Mouse (Mus musculus): ENCODE measurements around the gene Ptrhd1. TPM values are rescaled to one million over a fixed set of nuclear protein-coding genes. Genes with fewer than 3 reads are reported as not detected.
A peak's percentile ranks its signal among the peaks of the same experiment; 100 is the strongest.
"Not testable (repeated sequence)": the region's sequence is repeated elsewhere in the genome, so short reads cannot be mapped to it uniquely, and the experiment has no call there.

Gene Ptrhd1
- total RNA-seq, 2 experiments from 2014 or later = 8.3 to 8.5 TPM

DNA sequence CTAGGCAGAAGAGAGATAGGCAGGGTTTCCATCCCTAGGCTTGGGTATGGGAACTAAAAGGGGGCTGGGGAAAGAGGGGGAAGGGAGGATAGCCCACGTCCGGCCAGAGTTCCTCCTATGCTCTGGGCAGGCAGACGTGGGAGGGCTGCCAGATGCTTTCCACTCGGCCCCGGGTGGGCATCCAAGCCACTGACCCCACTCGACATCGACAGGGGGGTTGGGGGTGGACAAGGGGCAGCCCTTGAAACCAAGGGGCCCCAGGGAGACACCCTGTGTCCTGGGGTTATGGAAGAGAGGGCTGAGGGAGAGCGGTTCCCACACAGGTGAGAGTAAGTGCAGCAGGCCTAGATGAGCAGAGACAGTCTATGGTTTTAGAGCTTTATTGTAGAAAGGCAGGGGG is 6.5 kb downstream of the Ptrhd1 start:
- intact Hi-C loops (cut with DNase I); DNase-seq: not testable (repeated sequence)

DNA sequence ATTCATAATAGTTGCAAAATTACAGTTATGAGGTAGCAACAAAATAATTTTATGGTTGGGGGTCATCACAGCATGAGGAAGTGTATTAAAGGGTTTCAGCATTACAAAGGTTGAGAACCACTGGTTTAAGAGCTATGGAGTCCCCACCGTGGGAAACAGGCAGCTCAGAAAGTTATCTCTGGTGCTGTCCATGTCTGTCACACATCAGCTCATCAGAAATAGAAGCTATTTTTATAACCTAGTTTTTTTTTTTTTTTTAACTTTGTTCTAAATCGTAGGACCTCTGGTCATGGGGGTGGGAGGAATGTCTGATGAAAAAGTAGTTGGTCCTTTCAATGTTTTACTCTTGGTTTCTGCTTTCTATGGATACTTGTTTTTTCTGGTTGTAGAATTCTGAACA is 10.0 kb downstream of the Ptrhd1 start:
- intact Hi-C loops (cut with DNase I) = no loop called here
- no peak for DNase-seq

DNA sequence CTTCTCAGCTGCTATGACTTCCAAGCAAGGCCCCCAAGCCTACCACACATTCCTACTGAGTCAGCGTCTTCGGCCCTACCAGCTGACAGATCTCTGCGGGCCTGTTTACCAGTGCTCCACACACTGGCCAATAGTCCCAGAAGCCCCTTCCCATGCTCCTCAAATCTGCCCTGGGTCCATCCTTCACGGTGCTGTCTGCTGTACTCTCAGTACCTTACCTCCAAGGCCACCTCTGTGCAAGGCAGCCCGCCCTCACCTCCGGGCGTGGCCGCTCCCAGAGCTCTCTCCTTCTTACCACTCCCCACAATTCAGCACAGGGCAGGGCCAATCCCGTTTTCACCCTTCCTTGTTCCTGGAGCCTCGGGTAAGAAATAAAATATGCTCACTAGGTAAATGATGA is 11.9 kb downstream of the Ptrhd1 start:
- intact Hi-C loops (cut with DNase I) = no loop called here
- DNase-seq = no peak

DNA sequence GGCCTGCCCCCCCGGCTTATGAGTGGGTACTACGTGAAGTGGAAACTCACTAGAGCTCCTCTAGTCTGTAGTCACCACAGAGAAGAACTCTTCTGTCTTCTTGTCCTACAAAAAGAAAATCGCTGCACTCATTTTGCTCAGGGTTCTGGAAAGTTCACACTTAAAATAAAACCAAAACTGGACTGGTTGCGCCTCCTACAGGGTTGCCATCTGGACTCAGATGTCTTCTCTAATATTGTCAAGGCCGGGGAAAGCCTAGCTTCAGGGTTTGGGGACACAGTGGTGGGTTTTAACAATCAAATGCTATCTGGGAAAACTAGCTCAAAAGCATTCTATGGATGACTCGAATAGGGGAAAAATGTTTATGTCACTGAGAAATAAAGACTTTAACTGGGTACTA is 16.0 kb downstream of the Ptrhd1 start:
- intact Hi-C loops (cut with DNase I) = no loop called here
- DNase-seq = no peak

DNA sequence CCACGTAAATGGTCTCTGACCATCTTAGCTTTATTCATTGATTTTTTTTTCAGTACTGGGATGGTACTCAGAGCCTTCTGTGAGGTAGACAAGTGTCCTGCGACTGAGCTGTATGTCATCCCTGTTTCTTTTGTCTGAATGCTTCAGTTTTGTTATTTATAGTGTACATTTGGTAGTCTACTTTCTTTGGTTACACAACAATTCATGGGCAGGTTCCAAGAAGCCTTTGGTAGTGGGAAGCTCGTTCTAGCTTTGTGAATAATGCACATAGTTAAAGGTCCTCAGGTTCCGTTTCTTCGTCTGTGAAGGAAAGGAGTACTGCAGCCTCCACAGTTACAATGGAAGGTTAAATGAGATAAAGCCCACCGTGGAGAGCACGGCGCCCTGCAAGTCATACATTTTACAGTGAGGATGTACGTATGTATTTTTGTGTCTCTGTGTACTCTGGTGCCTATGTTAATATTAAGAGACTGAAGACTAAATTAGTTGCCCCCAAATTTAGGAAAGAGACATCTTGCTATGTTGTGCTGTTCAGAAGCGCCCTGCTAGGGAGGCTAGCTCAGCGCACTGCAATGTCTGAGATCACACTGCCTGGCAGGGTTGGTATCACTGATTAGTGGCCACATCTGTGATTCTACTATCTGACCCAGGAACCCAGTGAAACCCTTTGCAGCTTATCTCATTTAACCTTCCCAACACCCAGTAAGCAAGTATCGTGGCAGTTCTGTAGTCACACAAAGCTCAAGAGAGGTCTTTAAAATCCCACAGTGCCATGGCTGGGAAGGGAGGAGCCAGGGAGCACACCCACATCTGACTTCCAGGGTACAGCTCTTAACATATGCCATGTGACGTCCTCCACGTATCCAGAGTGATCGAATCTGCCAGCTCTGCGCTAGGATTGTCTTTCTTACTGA is 19.2 kb downstream of the Ptrhd1 start:
- DNase-seq = no peak
- intact Hi-C loops (cut with DNase I) = no loop called here

DNA sequence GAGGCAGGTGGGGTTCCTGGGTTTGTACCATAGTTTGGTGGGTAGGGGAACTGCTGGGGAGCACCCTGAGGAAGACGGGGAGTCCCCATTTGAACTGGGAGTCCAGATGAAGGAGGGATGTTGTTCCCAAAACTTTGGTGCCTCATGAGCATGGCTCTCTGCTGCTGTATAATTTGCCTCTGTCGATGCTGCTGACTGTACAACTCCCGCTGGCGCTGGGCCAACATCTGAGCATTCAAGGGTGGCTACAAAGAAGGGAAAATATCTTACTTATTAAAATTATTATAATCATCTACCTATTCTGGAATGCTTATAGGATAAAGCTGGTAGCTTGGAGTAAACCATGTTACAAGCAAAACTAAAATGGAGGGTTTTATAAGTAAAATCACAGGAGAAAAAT is 33.9 kb downstream of the Ptrhd1 start:
- intact Hi-C loops (cut with DNase I) = no loop called here
- peak; percentile 29 for DNase-seq

DNA sequence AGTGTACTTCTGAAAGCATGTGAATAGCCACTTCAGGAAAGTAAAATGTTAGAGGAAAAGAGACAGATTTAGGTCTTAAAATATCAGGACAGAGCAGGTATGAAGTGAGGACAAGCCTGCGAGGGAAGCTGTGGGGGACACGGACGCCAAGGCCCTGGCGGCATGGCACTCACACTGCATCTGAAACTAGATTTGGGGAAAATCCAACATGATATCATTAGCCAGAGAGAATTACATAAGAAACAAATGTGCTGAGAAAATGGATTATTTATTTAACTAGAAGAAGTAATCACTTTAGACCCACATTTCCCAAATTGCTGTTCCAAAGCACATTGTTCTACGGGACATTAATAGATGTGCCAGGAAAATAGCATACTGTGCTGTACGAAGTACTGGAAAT is 37.3 kb downstream of the Ptrhd1 start:
- intact Hi-C loops (cut with DNase I) = loop anchor here (10.0 kb wide), 1 partner anchor 204 kb away; the partner anchor contains the start of gene Ncoa1
- DNase-seq = no peak

DNA sequence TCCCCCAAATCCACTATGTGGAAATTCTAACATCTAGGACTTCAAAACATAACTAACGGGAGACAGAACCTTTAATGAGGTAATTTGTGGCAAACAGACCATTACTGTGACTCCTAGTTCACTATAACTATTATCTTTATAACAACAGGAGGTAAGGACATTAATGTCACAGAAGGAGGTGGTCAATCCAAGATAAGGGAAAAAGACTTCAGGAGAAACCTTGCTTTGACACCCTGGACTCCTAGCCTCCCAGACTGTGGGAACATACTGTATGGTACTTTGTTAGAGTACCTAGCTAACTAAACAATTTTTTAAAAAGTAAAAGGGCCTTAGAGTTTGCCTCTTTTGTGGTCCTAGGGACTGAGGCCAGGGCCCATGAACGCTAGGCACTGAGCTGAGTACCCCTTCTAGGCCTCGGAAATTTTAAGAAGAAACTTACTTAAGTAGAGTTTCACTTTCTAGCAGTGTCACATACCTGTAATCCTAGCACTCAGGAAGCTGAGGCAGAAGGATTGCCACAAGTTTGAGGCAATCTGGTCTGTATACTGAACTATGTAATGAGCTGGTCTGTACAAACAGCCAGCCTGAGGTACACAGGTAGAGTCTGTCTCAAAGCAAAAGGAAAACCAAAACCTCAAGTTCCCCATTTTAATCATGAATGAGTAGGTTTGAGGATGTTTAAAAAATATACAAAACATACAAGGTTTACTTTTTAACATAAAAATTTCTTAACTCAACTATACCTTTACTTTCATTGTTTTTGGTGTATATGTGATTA is 45.3 kb downstream of the Ptrhd1 start:
- no peak for DNase-seq
- intact Hi-C loops (cut with DNase I) = loop anchor here (10.0 kb wide), 1 partner anchor 196 kb away; the partner anchor contains the start of gene Ncoa1

DNA sequence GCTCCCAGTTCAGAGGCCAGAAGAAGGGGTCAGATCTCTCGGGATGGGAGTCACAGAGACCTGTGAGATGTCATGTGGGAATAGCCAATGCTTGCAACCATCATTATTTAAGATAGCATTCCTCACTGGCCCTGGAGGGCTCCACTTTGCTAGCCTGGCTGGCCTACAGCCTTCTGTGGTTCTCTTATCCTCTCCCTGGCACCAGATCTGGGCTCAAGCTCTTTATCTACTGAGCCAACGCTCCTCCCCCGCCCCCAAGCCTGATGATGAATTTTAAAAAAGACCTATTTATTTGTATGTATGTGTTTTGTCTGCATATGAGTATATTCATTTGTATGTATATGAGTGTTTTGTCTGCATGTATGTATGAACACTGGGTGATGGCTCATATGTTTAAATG is 46.1 kb downstream of the Ptrhd1 start:
- intact Hi-C loops (cut with DNase I) = loop anchor here (10.0 kb wide), 1 partner anchor 195 kb away; the partner anchor contains the start of gene Ncoa1
- no peak for DNase-seq

DNA sequence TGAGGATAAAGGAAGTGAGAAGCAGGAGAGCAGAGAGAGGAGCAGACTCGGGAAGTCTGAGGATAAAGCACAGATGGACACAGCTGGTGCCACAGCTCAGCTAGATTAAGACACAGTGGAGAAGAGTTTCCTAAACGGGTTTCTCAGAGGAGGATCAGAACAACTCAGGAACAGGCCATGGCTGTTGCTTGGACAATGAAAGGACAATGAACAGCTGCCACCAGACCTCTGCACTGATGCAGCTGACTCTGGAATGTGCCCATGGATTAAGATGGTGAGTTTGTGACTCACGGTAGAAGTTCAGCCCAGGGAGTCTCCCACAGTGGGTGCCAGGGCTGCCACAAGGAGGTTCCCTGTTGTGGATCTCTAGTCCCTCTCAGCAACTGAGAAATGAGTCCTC is 51.4 kb downstream of the Ptrhd1 start:
- no peak for DNase-seq
- intact Hi-C loops (cut with DNase I) = no loop called here

Other genes starting within 250 kb of the Ptrhd1 start
- gene Efr3b, start 195.1 kb upstream of the Ptrhd1 start, total RNA-seq (2021) = 100 to 1,000 TPM in 1 of 2 experiments, 10 to 100 TPM in 1; 100.0 to 102 TPM
- 10 to 100 TPM; 35.3 to 35.9 TPM for gene Dnajc27, start 151.4 kb upstream of the Ptrhd1 start, total RNA-seq (2021)
- 10 to 100 TPM; 42.4 to 43.0 TPM for gene Adcy3, start 100.9 kb upstream of the Ptrhd1 start, total RNA-seq (2021)
- 1 to 10 TPM; 7.0 to 7.3 TPM for gene Cenpo, start 267 bp downstream of the Ptrhd1 start, total RNA-seq (2021)
- gene Ncoa1, start 243.2 kb downstream of the Ptrhd1 start, total RNA-seq (2021) = 100 to 1,000 TPM; 102 to 107 TPM

All from left cerebral cortex, postnatal 4 days (tissue).